Comparison of ENCODE assay signal across 25 mouse cellular contexts in the genomic region with DNA sequence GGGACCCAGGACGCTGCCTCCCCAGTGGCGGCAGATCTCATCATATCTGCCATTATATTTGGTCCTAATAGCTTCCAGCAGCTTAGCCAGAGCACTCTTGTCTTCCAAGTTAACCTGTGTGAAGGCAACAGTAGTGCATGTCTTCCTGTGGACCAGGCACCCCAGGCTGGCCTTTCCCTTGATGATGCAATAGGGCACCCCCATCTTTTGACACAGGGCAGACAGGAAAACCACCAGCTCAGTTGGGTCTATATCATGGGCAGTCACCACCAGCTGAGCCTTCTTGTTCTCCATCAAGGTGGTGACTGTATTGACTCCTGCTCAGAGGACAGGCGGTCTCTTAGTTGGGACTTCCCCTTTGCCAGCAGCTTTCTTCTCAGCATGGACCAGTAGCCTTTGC. TPM values are rescaled to one million over a fixed set of nuclear protein-coding genes. Genes with fewer than 3 reads are reported as not detected.
"Had no signal": no experiment of that assay in that cellular context is flagged by ENCODE, and none has a peak within 500 bp of the region (broad histone marks: within the 10 kb centered on the region; RNA-seq: fewer than 3 reads in every experiment).

No protein-coding gene starts in this region.

- H3K4me3 ChIP-seq: lung, embryonic 15.5 days; megakaryocyte, embryonic 14.5 days; midbrain, embryonic 12.5 days; neural tube, embryonic 12.5 days; stomach, embryonic 15.5 days had no signal

- H3K9ac ChIP-seq: liver, postnatal 0 days; lung, embryonic 15.5 days; midbrain, embryonic 12.5 days; neural tube, embryonic 12.5 days; stomach, embryonic 15.5 days had no signal

- H3K9me3 ChIP-seq: lung, embryonic 15.5 days; midbrain, embryonic 12.5 days; neural tube, embryonic 12.5 days; stomach, embryonic 15.5 days had no signal

- H3K4me1 ChIP-seq: lung, embryonic 15.5 days; megakaryocyte, embryonic 14.5 days; neural tube, embryonic 12.5 days; stomach, embryonic 15.5 days had no signal

- ATAC-seq: liver, postnatal 0 days; lung, postnatal 0 days had no signal

- H3K36me3 ChIP-seq: lung, embryonic 15.5 days; midbrain, embryonic 12.5 days; neural tube, embryonic 12.5 days; stomach, embryonic 15.5 days had no signal

- DNase-seq: liver, postnatal 0 days; lung, adult 2 months; lung, postnatal 14 days; lung, postnatal 36 days; midbrain, embryonic 14.5 days; right cerebral cortex, postnatal 14 days; thymus, adult 2 months; thymus, postnatal 25 days; thymus, postnatal 4 days had no signal

- H3K27me3 ChIP-seq: lung, embryonic 15.5 days; megakaryocyte, embryonic 14.5 days; midbrain, embryonic 12.5 days; neural tube, embryonic 12.5 days; stomach, embryonic 15.5 days had no signal

- H3K27ac ChIP-seq: lung, embryonic 15.5 days; macrophage; midbrain, embryonic 12.5 days; neural tube, embryonic 12.5 days; stomach, embryonic 15.5 days; stomach, postnatal 0 days had no signal

- H3K4me2 ChIP-seq: lung, embryonic 15.5 days; midbrain, embryonic 12.5 days; neural tube, embryonic 12.5 days; stomach, embryonic 15.5 days had no signal

RNA-seq across cellular contexts. Expression of gene Ddit4l, which starts 22.7 kb away (rescaled TPM):
- total RNA-seq: megakaryocyte progenitor cell, adult 5-6 weeks; monocyte, adult 5-6 weeks had no signal
- polyA plus RNA-seq: macrophage had no signal

RNA-seq across cellular contexts. Expression of gene Gm21962, which starts 27.2 kb away (rescaled TPM):
- total RNA-seq: midbrain, postnatal 0 days; neutrophil, adult 5-6 weeks had no signal
- polyA plus RNA-seq: liver, postnatal 0 days; lung, adult 2 months; lung, embryonic 15.5 days; lung, postnatal 0 days; macrophage; midbrain, embryonic 12.5 days; midbrain, embryonic 14.5 days; midbrain, postnatal 0 days; neural tube, embryonic 12.5 days; neural tube, embryonic 14.5 days; spleen, adult 2 months; stomach, embryonic 15.5 days; stomach, postnatal 0 days; testis, adult 2 months; thymus, adult 2 months; urinary bladder, adult 2 months had no signal
